Mouse (Mus musculus): ENCODE data around the gene Ptprn2.

- TF ChIP-seq POLR2A (IDR thresholded peaks at IDR 0.05; ENCODE audit: control insufficient read depth, low read depth, low read length) (no peak), CTCF (IDR thresholded peaks at IDR 0.05; ENCODE audit: control insufficient read depth, insufficient read depth, insufficient replicate concordance, low read depth, low read length) (no peak)
These were observed 779.7 kb downstream of the Ptprn2 start for GRCm38 (mm10) chr12:117265211-117265610.
